Mouse (Mus musculus) liver, adult 2 months (tissue): ENCODE results near the gene Bcl2l11.

Experiments used
- CTCF ChIP-seq: fragments of 200-500 bp; IDR thresholded peaks from 2 replicates; pipeline ENCODE4 v1.5.1; 2011; ENCODE audit warnings: low read depth, low read length, control low read depth
- POLR2A ChIP-seq: fragments of 200-500 bp; IDR thresholded peaks from 2 replicates; pipeline ENCODE4 v1.6.1; 2011; ENCODE audit warnings: low read length, control low read depth; ENCODE audit not compliant: insufficient read depth; ENCODE audit errors: extremely low read depth

DNA sequence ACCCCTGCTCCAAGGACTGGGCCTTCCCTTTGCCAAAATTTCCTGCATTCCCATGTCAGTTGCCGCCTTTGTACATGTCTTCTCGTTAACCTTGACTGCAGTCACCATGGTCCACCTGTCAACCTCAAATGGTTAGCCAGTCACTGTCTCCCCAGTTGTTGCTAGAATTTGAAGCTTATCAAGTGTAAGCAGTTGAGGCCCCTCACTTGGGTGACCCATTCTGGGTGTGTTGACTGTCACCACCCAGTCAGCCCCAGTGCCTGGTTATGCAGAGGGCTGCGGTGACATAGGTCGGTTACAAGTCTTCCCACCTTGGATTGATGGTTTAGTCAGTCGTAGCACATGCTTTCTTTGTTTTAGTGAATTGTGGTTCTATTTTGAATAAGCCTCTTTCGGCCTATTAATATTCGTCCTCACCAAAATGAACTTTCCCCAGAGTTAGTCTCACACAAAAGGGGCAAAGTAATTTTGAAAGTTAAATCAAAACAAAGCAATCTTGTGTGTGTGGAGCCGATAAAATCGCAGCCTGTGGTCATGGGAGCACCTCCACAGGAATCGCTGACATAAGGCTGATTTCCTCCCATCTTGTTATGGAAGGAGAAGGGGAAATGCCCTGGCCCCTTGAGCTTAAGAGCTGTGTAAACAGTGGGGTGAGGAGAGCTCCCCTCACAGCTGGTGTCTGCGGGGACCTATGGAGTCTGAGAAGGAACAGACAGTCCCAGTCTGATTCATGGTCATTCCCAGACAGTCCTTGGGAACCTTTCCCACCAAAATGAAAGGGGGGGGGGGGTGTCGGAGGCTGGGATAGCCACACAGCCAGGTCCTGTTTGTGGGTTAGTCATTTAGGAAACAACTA lies 30.9 kb downstream of the Bcl2l11 start:
- no peak for TF ChIP-seq CTCF
- TF ChIP-seq POLR2A = no peak
